Mouse (Mus musculus) activated CD4-positive, CD25-positive, alpha-beta regulatory T cell (primary cell): ENCODE data around the gene Gm12794. TPM values are rescaled to one million over a fixed set of nuclear protein-coding genes. Genes with fewer than 3 reads are reported as not detected.

Experiments
- polyA plus RNA-seq, 2 experiments: library from polyadenylated mRNA; unstranded; fragments of 100-300 nt; shearing (Covaris generic); gene quantifications; one replicate each; pipeline ENCODE4 v1.2.1; 2017

The Gm12794 gene
- not detected for polyA plus RNA-seq

GRCm38 (mm10) chr4:101940107-101940506 is at the start of gene Gm12794:
Gene Gm12794 (plus strand): TSS chr4:101940407.

DNA sequence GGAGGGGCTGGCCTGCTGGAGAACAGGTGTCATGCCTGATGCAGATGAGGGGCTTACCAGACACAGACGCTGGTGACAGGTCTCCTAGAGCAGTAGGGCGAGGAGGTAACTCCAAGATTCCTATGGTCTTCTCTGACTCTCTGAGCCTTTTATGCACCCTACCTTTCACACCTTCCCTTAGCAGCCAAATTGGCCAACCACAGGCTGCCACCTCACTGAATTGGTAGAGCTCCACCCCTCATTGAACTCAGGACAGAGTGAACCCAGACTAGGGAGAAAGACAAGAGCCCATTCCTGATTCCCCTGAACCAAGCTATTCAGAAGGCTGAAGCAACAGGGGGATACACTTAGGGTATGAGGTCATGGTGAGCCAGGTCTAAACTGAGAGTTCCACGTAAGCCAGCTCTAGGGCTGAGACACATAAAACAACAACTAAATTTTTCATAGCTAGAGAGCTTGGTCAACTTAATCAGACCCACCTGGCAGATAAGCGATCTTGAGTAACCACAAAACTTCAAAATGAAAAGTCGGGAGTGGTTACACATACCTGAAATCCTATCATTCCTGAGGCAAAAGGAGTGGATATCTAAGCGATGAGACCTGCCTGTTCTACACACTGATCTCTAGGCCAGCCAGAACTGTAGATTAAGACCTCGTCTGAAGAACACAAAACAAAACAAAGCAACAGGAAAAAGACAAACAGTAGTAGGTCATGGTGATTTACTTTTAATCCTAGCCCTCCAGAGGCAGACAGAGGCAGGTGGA is 46.4 kb upstream of the Gm12794 start, which contains the start of gene C130073F10Rik:
Gene C130073F10Rik (minus strand): TSS at position 134 of the 765 bp plus-strand sequence.

DNA sequence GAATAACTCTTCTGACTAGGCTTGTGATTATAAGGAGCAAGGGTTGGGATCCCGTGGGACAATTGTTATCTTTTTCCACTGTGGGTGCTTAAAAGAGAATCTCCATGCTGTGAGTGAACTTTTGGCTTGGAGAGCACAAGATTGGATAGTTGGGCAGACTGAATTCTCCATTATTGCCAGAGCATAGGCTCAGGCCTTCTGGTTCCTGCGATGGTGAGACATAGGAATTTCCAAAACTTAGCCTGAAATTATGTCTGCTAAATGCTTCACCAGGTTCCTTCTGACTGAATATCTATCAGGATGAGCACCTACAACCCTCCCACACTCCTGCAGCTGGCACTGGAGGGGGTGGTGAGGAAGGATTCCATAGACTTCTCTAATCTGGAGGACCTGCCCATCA is 31.4 kb upstream of the Gm12794 start, which contains the start of gene Gm12800:
Gene Gm12800 (plus strand): TSS at position 301 of the 400 bp plus-strand sequence.

DNA sequence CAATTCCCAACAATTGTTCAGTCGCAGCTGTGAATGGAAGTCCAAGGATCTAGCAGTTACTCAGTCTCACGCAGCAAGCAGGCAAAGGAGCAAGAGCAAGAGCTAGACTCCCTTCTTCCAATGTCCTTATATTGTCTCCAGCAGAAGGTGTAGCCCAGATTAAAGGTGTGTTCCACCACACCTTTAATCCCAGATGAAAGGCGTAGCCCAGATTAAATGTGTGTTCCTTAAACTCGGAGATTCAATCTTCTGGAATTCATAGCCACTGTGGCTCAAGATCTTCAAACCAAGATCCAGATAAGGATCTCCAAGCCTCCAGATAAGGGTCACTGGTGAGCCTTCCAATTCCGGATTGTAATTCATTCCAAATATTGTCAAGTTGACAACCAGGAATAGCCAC is 40.7 kb downstream of the Gm12794 start, which contains the start of gene Gm12790:
Gene Gm12790 (minus strand): TSS at position 101 of the 400 bp plus-strand sequence.

DNA sequence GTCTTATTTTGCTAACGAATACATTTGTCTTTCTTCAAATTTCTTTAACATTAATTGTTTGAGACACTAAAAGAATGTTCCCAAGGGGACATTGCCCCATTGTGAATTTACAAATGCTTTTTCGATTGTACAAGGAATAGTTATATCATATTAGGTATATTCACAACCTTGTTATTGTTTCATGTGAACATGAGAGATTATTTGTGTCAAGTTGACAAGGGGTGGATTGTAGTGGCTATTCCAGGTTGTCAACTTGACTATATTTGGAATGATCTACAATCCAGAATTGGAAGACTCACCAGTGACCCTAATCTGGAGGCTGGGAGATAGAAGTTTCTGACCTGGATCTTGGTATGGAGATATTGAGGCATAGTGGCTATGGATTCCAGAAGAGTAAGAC is 46.1 kb downstream of the Gm12794 start, which contains the start of gene Gm12789:
Gene Gm12789 (plus strand): TSS at position 301 of the 400 bp plus-strand sequence.

Other genes with a start within 250 kb of the Gm12794 start
- gene Lepr, start 223.0 kb upstream of the Gm12794 start, polyA plus RNA-seq: 1 to 10 TPM in 1 of 2 experiments, under 1 TPM in 1; 0.14 to 1.0 TPM
- gene B020004J07Rik, start 96.4 kb upstream of the Gm12794 start, polyA plus RNA-seq: not detected
- gene C130073F10Rik, start 46.6 kb upstream of the Gm12794 start, polyA plus RNA-seq: not detected
- under 1 TPM in 1 of 2 experiments, not detected in 1; 0.23 TPM for gene Gm12800, start 31.3 kb upstream of the Gm12794 start, polyA plus RNA-seq
- gene Gm12790, start 40.6 kb downstream of the Gm12794 start, polyA plus RNA-seq: not detected
- gene Gm12789, start 46.2 kb downstream of the Gm12794 start, polyA plus RNA-seq: not detected
- gene Pde4b, start 147.1 kb downstream of the Gm12794 start, polyA plus RNA-seq: 10 to 100 TPM; 59.4 to 72.5 TPM